Mouse (Mus musculus): ENCODE data around the gene Ccdc85c.
A peak's percentile ranks its signal among the peaks of the same experiment; 100 is the strongest.

The Ccdc85c gene

GRCm38 (mm10) chr12:108219163-108219562 lies 56.1 kb downstream of the Ccdc85c start:
- no peak for DNase-seq (ENCODE audit: low read depth, low spot score)

GRCm38 (mm10) chr12:108217572-108217971 lies 57.7 kb downstream of the Ccdc85c start:
- peak; percentile 68 for DNase-seq (ENCODE audit: low read depth, low spot score)

- no peak for DNase-seq (ENCODE audit: low read depth, low spot score)
Observed at GRCm38 (mm10) chr12:108216611-108217370, 58.4 kb downstream of the Ccdc85c start.

GRCm38 (mm10) chr12:108215090-108215489 lies 60.1 kb downstream of the Ccdc85c start:
- no peak for DNase-seq (ENCODE audit: low read depth, low spot score)

- no peak for DNase-seq (ENCODE audit: low read depth, low spot score)
Observed at GRCm38 (mm10) chr12:108213090-108214041, 61.9 kb downstream of the Ccdc85c start.

- DNase-seq (ENCODE audit: low read depth, low spot score) = no peak
Observed at GRCm38 (mm10) chr12:108212476-108212875, 62.7 kb downstream of the Ccdc85c start.

- no peak for DNase-seq (ENCODE audit: low read depth, low spot score)
Observed at GRCm38 (mm10) chr12:108212071-108212470, 63.2 kb downstream of the Ccdc85c start.

- DNase-seq (ENCODE audit: low read depth, low spot score) = no peak
Observed at GRCm38 (mm10) chr12:108210623-108211022, 64.6 kb downstream of the Ccdc85c start.

GRCm38 (mm10) chr12:108208726-108209438 lies 66.3 kb downstream of the Ccdc85c start:
- DNase-seq (ENCODE audit: low read depth, low spot score) = peak; percentile 77

- no peak for DNase-seq (ENCODE audit: low read depth, low spot score)
Observed at GRCm38 (mm10) chr12:108208216-108208615, 67.0 kb downstream of the Ccdc85c start.

GRCm38 (mm10) chr12:108206641-108207040 lies 68.6 kb downstream of the Ccdc85c start:
- DNase-seq (ENCODE audit: low read depth, low spot score) = peak; percentile 77

- peak; percentile 38 for DNase-seq (ENCODE audit: low read depth, low spot score)
Observed at GRCm38 (mm10) chr12:108204978-108205377, 70.2 kb downstream of the Ccdc85c start.

GRCm38 (mm10) chr12:108203895-108204294 lies 71.3 kb downstream of the Ccdc85c start:
- no peak for DNase-seq (ENCODE audit: low read depth, low spot score)

- no peak for DNase-seq (ENCODE audit: low read depth, low spot score)
Observed at GRCm38 (mm10) chr12:108200094-108200493, 75.1 kb downstream of the Ccdc85c start.

- DNase-seq (ENCODE audit: low read depth, low spot score) = no peak
Observed at GRCm38 (mm10) chr12:108198447-108198846, 76.8 kb downstream of the Ccdc85c start.

- DNase-seq (ENCODE audit: low read depth, low spot score) = no peak
Observed at GRCm38 (mm10) chr12:108195761-108196160, 79.5 kb downstream of the Ccdc85c start.

GRCm38 (mm10) chr12:108193878-108194277 lies 81.3 kb downstream of the Ccdc85c start:
- DNase-seq (ENCODE audit: low read depth, low spot score) = no peak

- no peak for DNase-seq (ENCODE audit: low read depth, low spot score)
Observed at GRCm38 (mm10) chr12:108187541-108188091, 87.6 kb downstream of the Ccdc85c start.

GRCm38 (mm10) chr12:108181716-108182115 lies 93.5 kb downstream of the Ccdc85c start:
- no peak for DNase-seq (ENCODE audit: low read depth, low spot score)

- peak; percentile 100 for DNase-seq (ENCODE audit: low read depth, low spot score)
Observed at GRCm38 (mm10) chr12:108179321-108180266, 95.6 kb downstream of the Ccdc85c start, which contains the start of gene Ccnk. TSS of gene Ccnk (plus strand) at chr12:108179579.

- DNase-seq (ENCODE audit: low read depth, low spot score) = no peak
Observed at GRCm38 (mm10) chr12:108179246-108179320, 96.1 kb downstream of the Ccdc85c start, which contains the start of gene Setd3. TSS of gene Setd3 (minus strand) at chr12:108179314.
